Comparison of ENCODE assay signal across 18 mouse cellular contexts in genomic region chr2:33173126-33173525, GRCm38 (mm10). TPM values are rescaled to one million over a fixed set of nuclear protein-coding genes. Genes with fewer than 3 reads are reported as not detected.
A peak's percentile ranks its signal among the peaks of the same experiment; 100 is the strongest.
DNase-seq lines count a peak whose midpoint lies in the region; ATAC-seq and TF ChIP-seq lines count a peak whose summit lies in the region.
"Had no signal": no experiment of that assay in that cellular context is flagged by ENCODE, and none has a peak within 500 bp of the region (broad histone marks: within the 10 kb centered on the region; RNA-seq: fewer than 3 reads in every experiment).

No protein-coding gene starts in this region.

- H3K4me3 ChIP-seq in embryonic facial prominence, embryonic 14.5 days (ENCODE audit: low read depth, low read length): no peak overlapping the region
- no peak overlapping the region for H3K4me3 ChIP-seq in embryonic facial prominence, embryonic 10.5 days
- H3K4me3 ChIP-seq in lung, postnatal 0 days (ENCODE audit: low read depth, low read length): no peak overlapping the region
- H3K4me3 ChIP-seq: embryonic facial prominence, embryonic 13.5 days; heart, embryonic 12.5 days; limb, embryonic 13.5 days; stomach, embryonic 15.5 days had no signal

- peaks cover 10% of the 10 kb centered on the region for H3K4me1 ChIP-seq in embryonic facial prominence, embryonic 14.5 days (ENCODE audit: control insufficient read depth, insufficient read depth, low read length)
- peaks cover 39% of the 10 kb centered on the region for H3K4me1 ChIP-seq in embryonic facial prominence, embryonic 10.5 days
- no peaks in the 10 kb centered on the region for H3K4me1 ChIP-seq in lung, postnatal 0 days (ENCODE audit: insufficient read depth, low read depth, low read length)

- TF ChIP-seq CTCF in lung, postnatal 0 days (IDR thresholded peaks at IDR 0.05): no peak

- H3K27me3 ChIP-seq in embryonic facial prominence, embryonic 14.5 days (replicated peaks; ENCODE audit: control insufficient read depth, insufficient read depth, low read length): no peaks in the 10 kb centered on the region
- H3K27me3 ChIP-seq in embryonic facial prominence, embryonic 10.5 days (replicated peaks; ENCODE audit: low read depth, poor library complexity, severe bottlenecking): no peaks in the 10 kb centered on the region
- H3K27me3 ChIP-seq in lung, postnatal 0 days (replicated peaks; ENCODE audit: insufficient read depth, low read length): no peaks in the 10 kb centered on the region
- H3K27me3 ChIP-seq: embryonic facial prominence, embryonic 13.5 days; heart, embryonic 12.5 days; limb, embryonic 13.5 days; stomach, embryonic 15.5 days had no signal

- TF ChIP-seq EP300 in lung, postnatal 0 days (IDR thresholded peaks at IDR 0.05): no peak

- no peak overlapping the region for H3K27ac ChIP-seq in embryonic facial prominence, embryonic 14.5 days (replicated peaks; ENCODE audit: low read depth, low read length)
- no peak overlapping the region for H3K27ac ChIP-seq in embryonic facial prominence, embryonic 10.5 days (replicated peaks)
- H3K27ac ChIP-seq in lung, postnatal 0 days (ENCODE audit: low read length): no peak overlapping the region
- H3K27ac ChIP-seq: embryonic facial prominence, embryonic 13.5 days; hindbrain, postnatal 0 days; liver, embryonic 14.5 days; stomach, embryonic 15.5 days had no signal

- no peak for ATAC-seq in embryonic facial prominence, embryonic 14.5 days (ENCODE audit: low read depth)
- ATAC-seq in activated CD4-positive, CD25-positive, alpha-beta regulatory T cell, adult 4 months: peak; percentile 23
- ATAC-seq in megakaryocyte, adult 5-6 weeks (ENCODE audit: poor library complexity, severe bottlenecking): peak; percentile 32; the same call in 1 of the 2 replicates
- ATAC-seq in lung, postnatal 0 days: no peak
- ATAC-seq: hindbrain, postnatal 0 days had no signal

- no peaks in the 10 kb centered on the region for H3K9me3 ChIP-seq in embryonic facial prominence, embryonic 14.5 days (ENCODE audit: control insufficient read depth, low read length)
- no peaks in the 10 kb centered on the region for H3K9me3 ChIP-seq in embryonic facial prominence, embryonic 10.5 days
- no peaks in the 10 kb centered on the region for H3K9me3 ChIP-seq in lung, postnatal 0 days (ENCODE audit: low read length)
- H3K9me3 ChIP-seq: embryonic facial prominence, embryonic 13.5 days; heart, embryonic 12.5 days; limb, embryonic 13.5 days; stomach, embryonic 15.5 days had no signal

- no peak for DNase-seq in embryonic facial prominence, embryonic 14.5 days (ENCODE audit: low spot score)
- DNase-seq in embryonic facial prominence, embryonic 10.5 days (ENCODE audit: low spot score): no peak
- DNase-seq in 416B (ENCODE audit: low read depth): peak; percentile 72
- no peak for DNase-seq in natural killer cell, adult 2 months (ENCODE audit: low spot score in 2 of 2)
- DNase-seq in thymus, postnatal 36 days: no peak
- no peak for DNase-seq in lung, postnatal 0 days (ENCODE audit: low spot score)
- DNase-seq: adrenal gland, adult 8-10 months; cerebellum, adult 18-20 months; heart, postnatal 36 days; right cerebral cortex, adult 18-20 months had no signal

- H3K9ac ChIP-seq in embryonic facial prominence, embryonic 14.5 days (ENCODE audit: low read depth, low read length): 0 out of 2 replicates have a peak overlapping the region, but pooled peaks have one; percentile 14
- no peak overlapping the region for H3K9ac ChIP-seq in lung, postnatal 0 days (replicated peaks; ENCODE audit: low read depth)
- H3K9ac ChIP-seq: embryonic facial prominence, embryonic 13.5 days; heart, embryonic 12.5 days; limb, embryonic 13.5 days; liver, embryonic 14.5 days; stomach, embryonic 15.5 days had no signal

- no peak overlapping the region for H3K4me2 ChIP-seq in embryonic facial prominence, embryonic 14.5 days (ENCODE audit: low read depth, low read length)
- H3K4me2 ChIP-seq in lung, postnatal 0 days (replicated peaks; ENCODE audit: low read depth, low read length): no peak overlapping the region
- H3K4me2 ChIP-seq: embryonic facial prominence, embryonic 13.5 days; heart, embryonic 12.5 days; limb, embryonic 13.5 days; stomach, embryonic 15.5 days had no signal

- WGBS in embryonic facial prominence, embryonic 14.5 days: 67% methylated on average over 10 of the region's 10 CpGs
- WGBS in embryonic facial prominence, embryonic 10.5 days: 75% methylated on average over 10 of the region's 10 CpGs
- WGBS in lung, postnatal 0 days: 69% methylated on average over 10 of the region's 10 CpGs

- H3K36me3 ChIP-seq in embryonic facial prominence, embryonic 14.5 days (ENCODE audit: control insufficient read depth, insufficient read depth, low read length): no peaks in the 10 kb centered on the region
- no peaks in the 10 kb centered on the region for H3K36me3 ChIP-seq in embryonic facial prominence, embryonic 10.5 days (replicated peaks)
- H3K36me3 ChIP-seq in lung, postnatal 0 days (ENCODE audit: insufficient read depth, low read length): no peaks in the 10 kb centered on the region
- H3K36me3 ChIP-seq: embryonic facial prominence, embryonic 13.5 days; limb, embryonic 13.5 days; stomach, embryonic 15.5 days had no signal

RNA-seq across cellular contexts. Expression of gene Garnl3, which starts 41.7 kb away (rescaled TPM):
- 12.4 and 14.1 TPM in 2 replicates for polyA plus RNA-seq in embryonic facial prominence, embryonic 14.5 days (2014; fragmentation: Nextera tagmentation; extraction: Ambion mirVana)
- polyA plus RNA-seq in embryonic facial prominence, embryonic 10.5 days (2016; fragmentation: Nextera tagmentation; extraction: Ambion mirVana): 5.7 and 10.6 TPM in 2 replicates
- under 1 TPM in 1 of 2 experiments, not detected in 1; 0.22 TPM for polyA plus RNA-seq in activated CD4-positive, CD25-positive, alpha-beta regulatory T cell, adult 4 months (2017; shearing (Covaris generic))
- total RNA-seq in megakaryocyte, adult 5-6 weeks (2015): 0.20 and 0.82 TPM in 2 replicates
- total RNA-seq in megakaryocyte, adult 5-6 weeks (2017): 2.7 and 5.7 TPM in 2 replicates
- polyA plus RNA-seq in lung, postnatal 0 days (2015; fragmentation: Nextera tagmentation; extraction: Ambion mirVana): 5.9 and 8.5 TPM in 2 replicates

RNA-seq across cellular contexts. Expression of gene Angptl2, which starts 42.7 kb away (rescaled TPM):
- 57.9 and 62.6 TPM in 2 replicates for polyA plus RNA-seq in embryonic facial prominence, embryonic 14.5 days (2014; fragmentation: Nextera tagmentation; extraction: Ambion mirVana)
- polyA plus RNA-seq in embryonic facial prominence, embryonic 10.5 days (2016; fragmentation: Nextera tagmentation; extraction: Ambion mirVana): 30.1 and 33.8 TPM in 2 replicates
- polyA plus RNA-seq in activated CD4-positive, CD25-positive, alpha-beta regulatory T cell, adult 4 months (2017; shearing (Covaris generic)): 10 to 100 TPM in 1 of 2 experiments, 1 to 10 TPM in 1; 7.8 to 11.3 TPM
- total RNA-seq in megakaryocyte, adult 5-6 weeks (2015): 4.2 and 5.0 TPM in 2 replicates
- 9.8 and 11.4 TPM in 2 replicates for total RNA-seq in megakaryocyte, adult 5-6 weeks (2017)
- polyA plus RNA-seq in lung, postnatal 0 days (2015; fragmentation: Nextera tagmentation; extraction: Ambion mirVana): 28.6 and 33.8 TPM in 2 replicates

Comparison
In these comparisons a context has a peak if more than half of its experiments do, and no peak if none do; other contexts are left out.
1. ATAC-seq: peak in activated CD4-positive, CD25-positive, alpha-beta regulatory T cell, adult 4 months (single experiment) and megakaryocyte, adult 5-6 weeks (single experiment); none in embryonic facial prominence, embryonic 14.5 days (single experiment) and lung, postnatal 0 days (single experiment).